Mouse (Mus musculus) forebrain, embryonic 12.5 days (tissue): ENCODE data around the gene Hcfc1. TPM values are rescaled to one million over a fixed set of nuclear protein-coding genes. Genes with fewer than 3 reads are reported as not detected.

ENCODE experiments used
- ATAC-seq: fragments of 200-750 bp; cut with Nextera tagmentation; 2 replicates; pipeline ENCODE4 v1.8.0; 2017; ENCODE audit warnings: moderate TSS enrichment; ENCODE audit not compliant: low FRiP score
- H3K27ac ChIP-seq: fragments of 300-500 bp; sonication (generic); 2 replicates; pipeline ENCODE4 v1.5.1; 2016; ENCODE audit warnings: mild to moderate bottlenecking
- H3K27me3 ChIP-seq: fragments of 300-500 bp; sonication (generic); 2 replicates; pipeline ENCODE4 v1.6.1; 2016; ENCODE audit warnings: mild to moderate bottlenecking
- H3K36me3 ChIP-seq: fragments of 300-500 bp; sonication (generic); replicated peaks from 2 replicates; pipeline ENCODE4 v1.6.1; 2016; ENCODE audit warnings: mild to moderate bottlenecking
- H3K4me1 ChIP-seq: fragments of 300-500 bp; sonication (generic); 2 replicates; pipeline ENCODE4 v1.6.1; 2016
- H3K4me2 ChIP-seq: fragments of 300-500 bp; sonication (generic); 2 replicates; pipeline ENCODE4 v1.6.1; 2016; ENCODE audit warnings: mild to moderate bottlenecking, moderate library complexity
- H3K4me3 ChIP-seq: fragments of 300-500 bp; sonication (generic); replicated peaks from 2 replicates; pipeline ENCODE4 v1.5.1; 2016; ENCODE audit warnings: mild to moderate bottlenecking
- H3K9ac ChIP-seq: fragments of 300-500 bp; sonication (generic); 2 replicates; pipeline ENCODE4 v1.6.1; 2016; ENCODE audit warnings: mild to moderate bottlenecking
- H3K9me3 ChIP-seq: fragments of 300-500 bp; sonication (generic); 2 replicates; pipeline ENCODE4 v1.6.1; 2016
- WGBS: fragments of 180-500 bp; shearing (Covaris S2); methylation state at CpG from one replicate; pipeline ENCODE4 v1.1.7; 2016; 5-methylcytosine and 5-hydroxymethylcytosine counted together
- polyA plus RNA-seq: library from polyadenylated mRNA; unstranded; fragments of >200 nt; fragmentation: Nextera tagmentation; extraction: Ambion mirVana; gene quantifications from 2 replicates; pipeline ENCODE4 v1.2.1, GENCODE M21; 2016

The Hcfc1 gene
- polyA plus RNA-seq, 1 experiment from 2014 or later: 85.9 TPM

DNA sequence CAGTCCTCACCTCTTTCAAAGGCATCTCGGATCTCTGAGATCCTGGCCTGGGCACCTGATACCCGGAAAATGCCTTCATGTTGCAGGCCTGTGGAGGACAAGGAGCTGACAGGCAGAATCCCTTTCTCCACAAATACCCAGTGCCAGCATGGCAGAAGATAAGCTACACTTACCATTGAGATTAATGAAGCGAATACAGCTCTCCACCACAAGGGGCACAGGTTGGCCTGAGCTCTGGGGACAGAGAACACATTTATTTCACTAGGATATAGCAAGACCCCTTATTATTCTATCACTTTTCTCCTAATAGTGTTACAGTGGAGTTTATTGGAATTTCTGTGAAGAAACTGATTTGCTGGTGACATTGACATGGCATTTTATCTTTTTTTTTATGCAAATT lies 68.2 kb downstream of the Hcfc1 start:
- WGBS: 73% methylated on average over 3 of the region's 3 CpGs
- H3K4me2 ChIP-seq: no peak overlapping the region

DNA sequence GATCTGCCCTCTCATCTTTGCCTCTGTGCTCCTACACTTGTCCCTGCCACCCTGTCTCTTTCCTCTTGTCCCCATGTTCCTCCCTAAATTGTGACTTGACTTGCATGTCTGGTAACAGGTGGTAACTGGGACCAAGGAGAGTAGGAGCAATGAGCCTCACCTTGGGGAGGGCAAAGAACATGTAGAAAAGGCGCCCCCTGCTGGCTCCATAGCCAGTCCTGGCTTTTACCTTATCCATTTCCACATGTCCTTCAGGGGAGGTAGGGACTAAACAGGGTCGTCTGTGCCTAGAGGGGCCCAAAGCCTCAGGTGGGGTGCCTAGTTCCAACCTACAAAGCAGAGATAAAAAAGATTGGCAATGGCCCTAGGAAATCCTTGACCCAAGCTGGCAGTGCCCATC lies 70.4 kb downstream of the Hcfc1 start, which contains the start of gene L1cam:
TSS of gene L1cam (minus strand) at position 387 of the 400 bp plus-strand sequence.
- ATAC-seq: 0 out of 2 replicates have a peak, but pooled peaks have one; percentile 49
- Histone ChIP-seq H3K9me3 (no peaks in the 10 kb centered on the region), H3K4me2 (no peak within 1 kb of the TSS), H3K4me1 (no peaks in the 10 kb centered on the region), H3K27ac (no peak within 1 kb of the TSS), H3K36me3 (no peaks in the 10 kb centered on the region), H3K9ac (no peak within 1 kb of the TSS), H3K27me3 (no peaks in the 10 kb centered on the region), H3K4me3 (no peak within 1 kb of the TSS)
- whole genome bisulfite sequencing: 14% methylated on average over 2 of the region's 2 CpGs

More for the DNA sequence above, 68.2 kb downstream of the Hcfc1 start:
- Histone ChIP-seq H3K4me3 (no peak overlapping the region), H3K36me3 (no peaks in the 10 kb centered on the region), H3K4me1 (no peaks in the 10 kb centered on the region), H3K9me3 (no peaks in the 10 kb centered on the region), H3K27me3 (no peaks in the 10 kb centered on the region), H3K27ac (no peak overlapping the region), H3K9ac (no peak overlapping the region)
- no peak for ATAC-seq

DNA sequence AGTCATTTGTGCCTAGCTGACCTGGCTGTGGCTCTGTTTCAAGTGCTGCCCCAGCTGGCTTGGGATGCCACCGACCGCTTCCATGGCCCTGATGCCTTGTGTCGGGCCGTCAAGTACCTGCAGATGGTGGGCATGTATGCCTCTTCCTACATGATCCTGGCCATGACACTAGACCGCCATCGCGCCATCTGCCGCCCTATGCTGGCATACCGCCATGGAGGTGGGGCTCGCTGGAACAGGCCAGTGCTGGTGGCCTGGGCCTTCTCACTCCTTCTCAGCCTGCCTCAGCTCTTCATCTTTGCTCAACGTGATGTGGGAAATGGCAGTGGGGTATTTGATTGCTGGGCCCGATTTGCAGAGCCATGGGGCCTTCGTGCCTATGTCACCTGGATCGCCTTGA lies 73.3 kb downstream of the Hcfc1 start:
- Histone ChIP-seq H3K27me3 (no peaks in the 10 kb centered on the region), H3K4me1 (no peaks in the 10 kb centered on the region), H3K9ac (no peak overlapping the region), H3K36me3 (no peaks in the 10 kb centered on the region), H3K27ac (no peak overlapping the region), H3K4me3 (no peak overlapping the region), H3K4me2 (no peak overlapping the region), H3K9me3 (no peaks in the 10 kb centered on the region)
- no peak for ATAC-seq
- 91% methylated on average over 13 of the region's 14 CpGs for WGBS

Other genes with a start within 250 kb of the Hcfc1 start
- 9.2 and 10.4 TPM in 2 replicates for gene Abcd1, start 249.8 kb downstream of the Hcfc1 start, polyA plus RNA-seq
- 0.08 and 0.19 TPM in 2 replicates for gene Plxnb3, start 209.3 kb downstream of the Hcfc1 start, polyA plus RNA-seq
- gene Srpk3, start 192.0 kb downstream of the Hcfc1 start, polyA plus RNA-seq: 0.95 and 1.3 TPM in 2 replicates
- 163 and 164 TPM in 2 replicates for gene Idh3g, start 179.5 kb downstream of the Hcfc1 start, polyA plus RNA-seq
- 106 and 117 TPM in 2 replicates for gene Ssr4, start 179.3 kb downstream of the Hcfc1 start, polyA plus RNA-seq
- 2.3 and 2.6 TPM in 2 replicates for gene Pdzd4, start 141.4 kb downstream of the Hcfc1 start, polyA plus RNA-seq
- 0.29 TPM in 1 of 2 replicates, not detected in the other for gene Avpr2, start 74.3 kb downstream of the Hcfc1 start, polyA plus RNA-seq
- gene L1cam, start 70.3 kb downstream of the Hcfc1 start, polyA plus RNA-seq: 33.1 and 37.4 TPM in 2 replicates
- 1.8 and 3.6 TPM in 2 replicates for gene Arhgap4, start 44.5 kb downstream of the Hcfc1 start, polyA plus RNA-seq
- gene Naa10, start 44.4 kb downstream of the Hcfc1 start, polyA plus RNA-seq: 115 and 117 TPM in 2 replicates
- 10.9 and 11.7 TPM in 2 replicates for gene Renbp, start 35.5 kb downstream of the Hcfc1 start, polyA plus RNA-seq
- gene Irak1, start 57.6 kb upstream of the Hcfc1 start, polyA plus RNA-seq: 52.8 and 55.2 TPM in 2 replicates
- not detected in 2 replicates for gene Opn1mw, start 161.1 kb upstream of the Hcfc1 start, polyA plus RNA-seq
- gene Mecp2, start 169.0 kb upstream of the Hcfc1 start, polyA plus RNA-seq: 18.2 and 19.2 TPM in 2 replicates
- gene Tex28, start 201.5 kb upstream of the Hcfc1 start, polyA plus RNA-seq: not detected in 2 replicates
- gene Tktl1, start 210.9 kb upstream of the Hcfc1 start, polyA plus RNA-seq: 0.13 and 0.19 TPM in 2 replicates